21 mouse cellular contexts compared by ENCODE assay signal in the genomic region with DNA sequence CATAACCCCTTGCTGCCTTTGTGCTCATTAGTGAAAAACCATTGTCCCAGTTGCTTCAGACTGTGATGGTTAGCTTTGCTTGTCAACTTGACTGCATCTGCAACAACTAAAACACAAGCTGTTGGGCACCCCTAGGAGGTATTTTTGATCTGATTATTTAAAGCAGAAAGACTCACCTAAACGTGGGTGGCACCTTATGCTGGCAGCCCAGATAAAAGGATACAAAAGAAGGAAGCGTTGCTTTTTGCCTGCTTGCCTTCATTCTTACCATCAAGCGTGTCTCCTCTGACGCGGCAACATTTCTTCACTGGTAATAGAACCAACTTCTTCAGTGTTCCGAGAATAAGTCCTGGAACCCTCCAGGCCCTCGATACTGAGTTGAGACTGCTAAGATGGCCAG.
DNase-seq lines count a peak whose midpoint lies in the region; ATAC-seq lines count a peak whose summit lies in the region.
"Had no signal": no experiment of that assay in that cellular context is flagged by ENCODE, and none has a peak within 500 bp of the region (broad histone marks: within the 10 kb centered on the region; RNA-seq: fewer than 3 reads in every experiment).

No protein-coding gene starts in this region.

- DNase-seq in frontal cortex, postnatal 25 days (ENCODE audit: low spot score in 2 of 2) = no peak
- peak; percentile 35 for DNase-seq in layer of hippocampus, adult 9-10 months (ENCODE audit: low spot score)
- no peak for DNase-seq in layer of hippocampus, postnatal 36 days
- peak; percentile 44 for DNase-seq in right cerebral cortex, adult 18-20 months
- DNase-seq in right cerebral cortex, postnatal 14 days = no peak
- DNase-seq in thymus, postnatal 10 days (ENCODE audit: low spot score in 2 of 2) = no peak
- DNase-seq: adrenal gland, postnatal 25 days; cerebellum, adult 9-10 months; gastrocnemius, postnatal 36 days; heart, adult 2 months; heart, postnatal 14 days; kidney, adult 11 months; kidney, postnatal 36 days; liver, embryonic 13.5 days; lung, embryonic 14.5 days; spleen, adult 18-20 months; thymus, postnatal 14 days had no signal

- ATAC-seq in frontal cortex, adult (ENCODE audit: low TSS enrichment) = peak; percentile 72
- ATAC-seq: CD4-positive, CD25-positive, alpha-beta regulatory T cell, adult 4 months; forebrain, embryonic 14.5 days; midbrain, embryonic 13.5 days had no signal

Comparison
In these comparisons a context has a peak if more than half of its experiments do, and no peak if none do; other contexts are left out.
1. DNase-seq: peak in layer of hippocampus, adult 9-10 months (single experiment) and right cerebral cortex, adult 18-20 months (single experiment); none in frontal cortex, postnatal 25 days (0 of 2), layer of hippocampus, postnatal 36 days (0 of 2), right cerebral cortex, postnatal 14 days (single experiment) and thymus, postnatal 10 days (0 of 2).